Mouse (Mus musculus) neural tube, embryonic 13.5 days (tissue): ENCODE results near the gene Atp8a1. TPM values are rescaled to one million over a fixed set of nuclear protein-coding genes. Genes with fewer than 3 reads are reported as not detected.
A peak's percentile ranks its signal among the peaks of the same experiment; 100 is the strongest.

ENCODE experiments used
- ATAC-seq: fragments of 200-750 bp; cut with Nextera tagmentation; 2 replicates; pipeline ENCODE4 v1.8.0; 2017; ENCODE audit warnings: low read depth, mild to moderate bottlenecking, moderate TSS enrichment, moderate library complexity
- H3K27ac ChIP-seq: fragments of 300-500 bp; sonication (generic); replicated peaks from 2 replicates; pipeline ENCODE4 v1.5.1; 2015; ENCODE audit warnings: moderate library complexity, mild to moderate bottlenecking, inconsistent platforms
- H3K27me3 ChIP-seq: fragments of 300-500 bp; sonication (generic); 2 replicates; pipeline ENCODE4 v1.6.1; 2015; ENCODE audit warnings: mild to moderate bottlenecking, inconsistent platforms
- H3K36me3 ChIP-seq: fragments of 300-500 bp; sonication (generic); 2 replicates; pipeline ENCODE4 v1.6.1; 2015; ENCODE audit warnings: mild to moderate bottlenecking, inconsistent platforms
- H3K4me1 ChIP-seq: fragments of 300-500 bp; sonication (generic); replicated peaks from 2 replicates; pipeline ENCODE4 v1.6.1; 2015; ENCODE audit warnings: inconsistent platforms
- H3K4me2 ChIP-seq: fragments of 300-500 bp; sonication (generic); 2 replicates; pipeline ENCODE4 v1.6.1; 2015; ENCODE audit warnings: inconsistent platforms, mild to moderate bottlenecking, moderate library complexity
- H3K4me3 ChIP-seq: fragments of 300-500 bp; sonication (generic); 2 replicates; pipeline ENCODE4 v1.5.1; 2015; ENCODE audit warnings: mild to moderate bottlenecking, inconsistent platforms
- H3K9ac ChIP-seq: fragments of 300-500 bp; sonication (generic); 2 replicates; pipeline ENCODE4 v1.6.1; 2015; ENCODE audit warnings: moderate library complexity, mild to moderate bottlenecking, inconsistent platforms
- H3K9me3 ChIP-seq: fragments of 300-500 bp; sonication (generic); 2 replicates; pipeline ENCODE4 v1.6.1; 2016; ENCODE audit warnings: inconsistent platforms
- WGBS: fragments of 180-500 bp; shearing (Covaris S2); methylation state at CpG from one replicate; pipeline ENCODE4 v1.1.7; 2015; 5-methylcytosine and 5-hydroxymethylcytosine counted together
- polyA plus RNA-seq: library from polyadenylated mRNA; unstranded; fragments of >200 nt; fragmentation: Nextera tagmentation; extraction: Ambion mirVana; gene quantifications from 2 replicates; pipeline ENCODE4 v1.2.1, GENCODE M21; 2015

The Atp8a1 gene
- polyA plus RNA-seq, 1 experiment from 2014 or later = 45.1 TPM

- Histone ChIP-seq H3K9ac (no peak overlapping the region), H3K27ac (0 out of 2 replicates have a peak overlapping the region, but pooled peaks have one; percentile 49), H3K4me2 (no peak overlapping the region), H3K36me3 (peaks cover 37% of the 10 kb centered on the region), H3K27me3 (peaks cover 6% of the 10 kb centered on the region), H3K9me3 (no peaks in the 10 kb centered on the region), H3K4me3 (no peak overlapping the region), H3K4me1 (peaks cover 17% of the 10 kb centered on the region)
- 75% methylated on average over 5 of the region's 5 CpGs for WGBS
- ATAC-seq = no peak
Observed at GRCm38 (mm10) chr5:67654572-67654971, 192.7 kb downstream of the Atp8a1 start.

GRCm38 (mm10) chr5:67653543-67653942 is 193.7 kb downstream of the Atp8a1 start:
- 94% methylated on average over 3 of the region's 3 CpGs for WGBS
- H3K4me2 ChIP-seq = no peak overlapping the region
- 0 out of 2 replicates have a peak, but pooled peaks cover under 1% of the 10 kb centered on the region for H3K27me3 ChIP-seq
- H3K27ac ChIP-seq = no peak overlapping the region
- no peak overlapping the region for H3K4me3 ChIP-seq
- no peak for ATAC-seq
- peaks cover 17% of the 10 kb centered on the region for H3K4me1 ChIP-seq
- no peak overlapping the region for H3K9ac ChIP-seq
- no peaks in the 10 kb centered on the region for H3K9me3 ChIP-seq
- H3K36me3 ChIP-seq = peaks cover 41% of the 10 kb centered on the region

DNA sequence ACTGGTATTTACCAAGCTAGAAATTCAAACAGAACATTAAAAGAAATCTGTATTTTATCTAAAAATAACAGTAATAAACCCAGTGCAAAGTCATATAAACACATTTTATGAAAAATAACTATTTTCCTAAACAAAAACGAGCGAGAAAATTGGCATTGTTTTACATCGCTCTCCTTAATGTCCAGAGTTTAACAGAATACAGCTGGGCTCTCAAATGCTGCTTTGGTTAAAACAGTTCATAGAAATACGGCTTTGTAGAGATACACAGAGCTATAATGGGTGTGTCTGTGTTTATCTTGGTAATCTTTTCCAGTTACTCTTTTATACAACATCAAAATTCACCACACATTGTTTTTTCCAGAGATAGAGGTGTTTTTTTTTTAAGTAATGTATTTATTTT is 194.8 kb downstream of the Atp8a1 start:
- Histone ChIP-seq H3K27ac (no peak overlapping the region), H3K9ac (no peak overlapping the region), H3K9me3 (no peaks in the 10 kb centered on the region), H3K4me1 (peaks cover 16% of the 10 kb centered on the region), H3K4me3 (no peak overlapping the region), H3K36me3 (peaks cover 48% of the 10 kb centered on the region), H3K4me2 (no peak overlapping the region), H3K27me3 (no peaks in the 10 kb centered on the region)
- WGBS = 94% methylated on average over 4 of the region's 4 CpGs
- ATAC-seq = no peak

- ATAC-seq = no peak
- H3K9me3 ChIP-seq = no peaks in the 10 kb centered on the region
- no peaks in the 10 kb centered on the region for H3K27me3 ChIP-seq
- peaks cover 58% of the 10 kb centered on the region for H3K36me3 ChIP-seq
- 81% methylated on average over 5 of the region's 5 CpGs for WGBS
- no peak overlapping the region for H3K4me2 ChIP-seq
- H3K27ac ChIP-seq = no peak overlapping the region
- no peak overlapping the region for H3K9ac ChIP-seq
- no peaks in the 10 kb centered on the region; the same call in 1 of the 2 replicates for H3K4me1 ChIP-seq
- no peak overlapping the region for H3K4me3 ChIP-seq
Observed at GRCm38 (mm10) chr5:67650021-67650420, 197.2 kb downstream of the Atp8a1 start.

- Histone ChIP-seq H3K4me3 (no peak overlapping the region), H3K27ac (no peak overlapping the region), H3K27me3 (no peaks in the 10 kb centered on the region), H3K4me2 (no peak overlapping the region), H3K4me1 (no peaks in the 10 kb centered on the region), H3K9me3 (no peaks in the 10 kb centered on the region), H3K36me3 (peaks cover 59% of the 10 kb centered on the region), H3K9ac (no peak overlapping the region)
- ATAC-seq = no peak
- 89% methylated on average over 4 of the region's 4 CpGs for WGBS
Observed at GRCm38 (mm10) chr5:67649156-67649555, 198.1 kb downstream of the Atp8a1 start.

GRCm38 (mm10) chr5:67647568-67647967 is 199.7 kb downstream of the Atp8a1 start:
- no peaks in the 10 kb centered on the region for H3K27me3 ChIP-seq
- no peaks in the 10 kb centered on the region; the same call in 1 of the 2 replicates for H3K4me1 ChIP-seq
- no peak overlapping the region for H3K4me3 ChIP-seq
- H3K4me2 ChIP-seq = no peak overlapping the region
- H3K9me3 ChIP-seq = no peaks in the 10 kb centered on the region
- H3K27ac ChIP-seq = no peak overlapping the region
- no peak overlapping the region for H3K9ac ChIP-seq
- 81% methylated on average over 21 of the region's 21 CpGs for WGBS
- peaks cover 66% of the 10 kb centered on the region for H3K36me3 ChIP-seq
- no peak for ATAC-seq

DNA sequence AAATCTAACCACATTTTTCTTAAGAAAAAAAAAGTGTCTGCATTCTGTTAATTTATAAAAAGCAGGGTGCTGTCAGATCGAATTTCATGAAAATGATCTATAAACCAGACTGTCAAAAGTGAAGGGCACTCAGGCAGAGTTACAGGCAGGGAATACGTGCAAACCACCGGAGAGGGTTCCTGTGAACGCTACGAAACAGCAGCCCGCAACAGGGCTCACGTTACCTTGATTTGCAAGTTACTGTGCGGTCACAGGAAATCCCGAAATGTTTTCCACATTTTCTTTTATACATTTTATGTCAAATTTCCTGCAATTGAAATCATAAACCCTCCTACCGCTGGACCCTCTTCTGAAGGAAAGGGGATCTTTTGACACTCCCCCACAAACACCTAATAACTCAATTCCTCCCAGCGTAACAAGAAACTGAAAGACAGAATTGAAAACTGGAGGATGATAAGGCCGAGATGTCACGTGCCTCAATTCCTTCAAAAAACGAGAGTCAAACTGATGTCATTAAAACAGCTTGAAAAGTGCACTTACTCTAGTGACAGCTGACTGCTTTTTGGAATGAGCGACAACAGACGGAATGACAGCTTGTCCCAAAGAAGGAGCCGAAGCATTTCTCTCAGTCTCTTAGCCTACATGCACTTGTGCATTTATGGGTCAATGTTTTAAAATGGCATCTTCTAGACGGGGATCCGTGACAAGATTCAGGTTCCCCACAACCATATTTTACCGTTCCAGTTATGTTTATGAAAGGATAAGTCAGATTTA is 200.3 kb downstream of the Atp8a1 start:
- H3K4me1 ChIP-seq = peaks cover 4% of the 10 kb centered on the region
- WGBS = 86% methylated on average over 20 of the region's 20 CpGs
- no peaks in the 10 kb centered on the region for H3K27me3 ChIP-seq
- no peak overlapping the region for H3K4me2 ChIP-seq
- no peak overlapping the region for H3K27ac ChIP-seq
- H3K9me3 ChIP-seq = no peaks in the 10 kb centered on the region
- no peak overlapping the region for H3K9ac ChIP-seq
- H3K4me3 ChIP-seq = no peak overlapping the region
- ATAC-seq = no peak
- H3K36me3 ChIP-seq = peaks cover 63% of the 10 kb centered on the region

GRCm38 (mm10) chr5:67643537-67644255 is 203.5 kb downstream of the Atp8a1 start:
- H3K27me3 ChIP-seq = no peaks in the 10 kb centered on the region
- H3K4me3 ChIP-seq = no peak overlapping the region
- no peak overlapping the region for H3K4me2 ChIP-seq
- ATAC-seq = no peak
- H3K4me1 ChIP-seq = peaks cover 31% of the 10 kb centered on the region
- 90% methylated on average over 5 of the region's 5 CpGs for WGBS
- H3K36me3 ChIP-seq = peaks cover 38% of the 10 kb centered on the region
- no peak overlapping the region for H3K27ac ChIP-seq
- H3K9me3 ChIP-seq = no peaks in the 10 kb centered on the region
- H3K9ac ChIP-seq = no peak overlapping the region

DNA sequence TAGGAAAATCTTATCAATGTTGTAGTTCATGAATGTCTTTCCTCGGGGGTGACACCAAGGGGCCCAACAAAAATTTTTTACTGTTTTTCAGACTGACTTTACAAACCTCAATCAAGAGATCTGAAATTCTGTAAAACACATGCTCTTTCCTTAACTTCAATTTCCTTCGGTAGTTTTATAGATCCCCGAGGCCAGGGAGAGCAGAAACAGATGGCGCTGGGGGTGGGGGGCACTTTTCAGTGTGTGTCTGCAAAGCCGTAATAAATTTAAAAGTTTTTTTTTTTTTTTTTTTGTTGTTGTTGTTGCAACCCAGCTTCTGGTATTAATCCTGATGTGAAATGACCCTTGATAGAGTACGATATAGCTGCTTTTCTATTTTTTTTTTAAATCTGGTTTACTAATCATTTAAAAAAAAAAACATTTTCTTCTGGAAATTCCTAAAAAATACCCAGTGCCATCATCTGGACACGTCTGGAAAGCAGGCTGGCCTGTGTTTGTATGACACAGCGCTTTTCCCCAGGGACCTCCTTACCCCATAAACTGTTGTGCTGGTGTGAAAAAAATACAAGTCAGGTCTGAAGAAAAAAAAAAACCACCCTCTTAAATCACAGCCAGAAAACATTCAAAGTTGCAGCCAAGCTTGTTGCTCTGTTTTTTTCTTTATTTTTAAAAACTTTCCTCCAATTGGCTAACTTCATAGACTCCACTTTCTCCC is 205.7 kb downstream of the Atp8a1 start:
- ATAC-seq = no peak
- no peaks in the 10 kb centered on the region for H3K27me3 ChIP-seq

GRCm38 (mm10) chr5:67640596-67641312 is 206.5 kb downstream of the Atp8a1 start:
- Histone ChIP-seq H3K27ac (no peak overlapping the region), H3K36me3 (peaks cover 17% of the 10 kb centered on the region), H3K4me2 (no peak overlapping the region), H3K4me1 (peaks cover 31% of the 10 kb centered on the region), H3K4me3 (no peak overlapping the region), H3K9me3 (no peaks in the 10 kb centered on the region), H3K9ac (no peak overlapping the region), H3K27me3 (no peaks in the 10 kb centered on the region)
- no peak for ATAC-seq
- WGBS = 51% methylated on average over 8 of the region's 8 CpGs

More for the DNA sequence above, 205.7 kb downstream of the Atp8a1 start:
- Histone ChIP-seq H3K4me3 (no peak overlapping the region), H3K36me3 (peaks cover 20% of the 10 kb centered on the region), H3K4me1 (peaks cover 31% of the 10 kb centered on the region), H3K27ac (no peak overlapping the region), H3K9me3 (no peaks in the 10 kb centered on the region), H3K4me2 (no peak overlapping the region), H3K9ac (no peak overlapping the region)
- 24% methylated on average over 8 of the region's 8 CpGs for WGBS

- Histone ChIP-seq H3K9ac (no peak overlapping the region), H3K4me2 (no peak overlapping the region), H3K4me3 (no peak overlapping the region), H3K27ac (peak overlapping the region; percentile 64; the same call in 1 of the 2 replicates), H3K36me3 (peaks cover under 1% of the 10 kb centered on the region; the same call in 1 of the 2 replicates), H3K27me3 (no peaks in the 10 kb centered on the region), H3K4me1 (peaks cover 22% of the 10 kb centered on the region), H3K9me3 (no peaks in the 10 kb centered on the region)
- WGBS = 10% methylated on average over 3 of the region's 3 CpGs
- ATAC-seq = peak; percentile 26; the same call in 1 of the 2 replicates
Observed at GRCm38 (mm10) chr5:67634339-67634738, 212.9 kb downstream of the Atp8a1 start.
